In the genomic region with DNA sequence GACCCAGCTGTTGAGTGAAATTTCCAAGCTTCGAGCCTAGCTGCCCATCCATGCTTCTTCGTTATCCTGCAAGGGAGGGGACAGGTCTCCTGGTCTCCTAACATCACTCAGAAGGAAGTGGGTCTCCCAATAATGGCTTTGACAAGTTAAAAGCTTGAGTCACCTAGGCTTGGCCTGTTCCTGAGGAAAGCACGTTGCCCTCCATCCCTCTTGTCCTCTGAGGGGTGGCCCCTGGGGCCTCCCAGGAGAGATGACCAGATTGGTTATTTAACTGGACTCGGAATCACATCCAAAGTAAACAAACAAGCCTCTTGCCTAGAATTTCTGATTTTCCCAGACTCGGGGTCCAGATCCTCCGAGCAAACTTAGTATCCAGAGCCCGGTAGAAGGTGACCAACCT, we compare ENCODE assay signal across 16 mouse cellular contexts. TPM values are rescaled to one million over a fixed set of nuclear protein-coding genes. Genes with fewer than 3 reads are reported as not detected.
"Had no signal": no experiment of that assay in that cellular context is flagged by ENCODE, and none has a peak within 500 bp of the region (broad histone marks: within the 10 kb centered on the region; RNA-seq: fewer than 3 reads in every experiment).

No protein-coding gene starts in this region.

- H3K9me3 ChIP-seq: limb, embryonic 12.5 days; limb, embryonic 15.5 days; liver, embryonic 12.5 days; liver, embryonic 15.5 days had no signal

- ATAC-seq: liver, embryonic 12.5 days had no signal

- H3K27me3 ChIP-seq: limb, embryonic 12.5 days; limb, embryonic 15.5 days; liver, embryonic 15.5 days had no signal

- H3K4me2 ChIP-seq: limb, embryonic 12.5 days; limb, embryonic 15.5 days; liver, embryonic 12.5 days; liver, embryonic 15.5 days; midbrain, embryonic 11.5 days had no signal

- H3K9ac ChIP-seq: limb, embryonic 12.5 days; limb, embryonic 15.5 days; liver, embryonic 12.5 days; liver, embryonic 15.5 days had no signal

- H3K4me3 ChIP-seq: limb, embryonic 12.5 days; limb, embryonic 15.5 days; liver, embryonic 12.5 days; liver, embryonic 15.5 days had no signal

- H3K27ac ChIP-seq: kidney, postnatal 0 days; limb, embryonic 12.5 days; limb, embryonic 15.5 days; liver, embryonic 12.5 days; liver, embryonic 15.5 days had no signal

- DNase-seq: kidney, adult 8-10 months; kidney, postnatal 36 days; left cerebral cortex, postnatal 4 days; lung, adult 2 months; lung, postnatal 14 days; lung, postnatal 4 days; midbrain, embryonic 14.5 days; thymus, adult 18-20 months; thymus, postnatal 36 days had no signal

- H3K36me3 ChIP-seq: limb, embryonic 12.5 days; limb, embryonic 15.5 days; liver, embryonic 12.5 days; liver, embryonic 15.5 days had no signal

RNA-seq across cellular contexts. Expression of gene Pdgfa, which starts 52.6 kb away (rescaled TPM):
- total RNA-seq: megakaryocyte-erythroid progenitor cell, adult 5-6 weeks had no signal
